Mouse (Mus musculus) megakaryocyte, embryonic 14.5 days (primary cell): ENCODE data around the gene Cnmd. TPM values are rescaled to one million over a fixed set of nuclear protein-coding genes. Genes with fewer than 3 reads are reported as not detected.
A peak's percentile ranks its signal among the peaks of the same experiment; 100 is the strongest.

Experiments
- H3K27me3 ChIP-seq: replicated peaks from 2 replicates; pipeline ENCODE3; 2012; ENCODE audit warnings: inconsistent platforms
- H3K36me3 ChIP-seq: replicated peaks from 2 replicates; pipeline ENCODE3; 2012; ENCODE audit warnings: low read length, inconsistent platforms, mixed read lengths
- H3K4me1 ChIP-seq: 2 replicates; pipeline ENCODE4 v1.6.1; 2012; ENCODE audit warnings: inconsistent platforms
- H3K4me3 ChIP-seq: replicated peaks from 2 replicates; pipeline ENCODE3; 2012; ENCODE audit warnings: moderate library complexity, mild to moderate bottlenecking, inconsistent platforms
- H3K9me3 ChIP-seq: 2 replicates; pipeline ENCODE4 v1.6.1; 2012; ENCODE audit warnings: inconsistent platforms
- FLI1 ChIP-seq: IDR thresholded peaks from 2 replicates; pipeline ENCODE4 v1.6.1; 2012; ENCODE audit warnings: low read length, inconsistent platforms, mixed read lengths
- GATA1 ChIP-seq: IDR thresholded peaks from 3 replicates; pipeline ENCODE4 v1.6.1; 2012; ENCODE audit warnings: mixed read lengths, low read length, inconsistent platforms, borderline replicate concordance
- polyA plus RNA-seq: library from polyadenylated mRNA; stranded (reverse); fragments of >175 nt; gene quantifications from 2 replicates; pipeline ENCODE4 v1.2.3, GENCODE M21; 2012; ENCODE audit warnings: low replicate concordance; ENCODE audit not compliant: insufficient read depth

Gene Cnmd
- polyA plus RNA-seq = not detected in 2 replicates

- H3K36me3 ChIP-seq = no peaks in the 10 kb centered on the region
- peaks cover 19% of the 10 kb centered on the region for H3K4me1 ChIP-seq
- peak within 1 kb of the TSS; percentile 90 for H3K4me3 ChIP-seq
- no peaks in the 10 kb centered on the region for H3K9me3 ChIP-seq
- TF ChIP-seq GATA1 = no peak
- no peak for TF ChIP-seq FLI1
- peaks cover 38% of the 10 kb centered on the region for H3K27me3 ChIP-seq
These were observed at the start of gene Cnmd for GRCm38 (mm10) chr14:79662001-79662400. Cnmd (minus strand) TSS chr14:79662170.

GRCm38 (mm10) chr14:79711301-79711700 lies 49.3 kb upstream of the Cnmd start:
- Histone ChIP-seq H3K36me3 (no peaks in the 10 kb centered on the region), H3K9me3 (no peaks in the 10 kb centered on the region), H3K4me3 (no peak overlapping the region), H3K4me1 (no peaks in the 10 kb centered on the region), H3K27me3 (no peaks in the 10 kb centered on the region)
- TF ChIP-seq GATA1 (no peak), FLI1 (no peak)

- Histone ChIP-seq H3K36me3 (no peaks in the 10 kb centered on the region), H3K27me3 (no peaks in the 10 kb centered on the region), H3K9me3 (no peaks in the 10 kb centered on the region), H3K4me1 (no peaks in the 10 kb centered on the region), H3K4me3 (no peak overlapping the region)
- no peak for TF ChIP-seq GATA1
- TF ChIP-seq FLI1 = no peak
These were observed 41.7 kb upstream of the Cnmd start for GRCm38 (mm10) chr14:79703523-79704172.

DNA sequence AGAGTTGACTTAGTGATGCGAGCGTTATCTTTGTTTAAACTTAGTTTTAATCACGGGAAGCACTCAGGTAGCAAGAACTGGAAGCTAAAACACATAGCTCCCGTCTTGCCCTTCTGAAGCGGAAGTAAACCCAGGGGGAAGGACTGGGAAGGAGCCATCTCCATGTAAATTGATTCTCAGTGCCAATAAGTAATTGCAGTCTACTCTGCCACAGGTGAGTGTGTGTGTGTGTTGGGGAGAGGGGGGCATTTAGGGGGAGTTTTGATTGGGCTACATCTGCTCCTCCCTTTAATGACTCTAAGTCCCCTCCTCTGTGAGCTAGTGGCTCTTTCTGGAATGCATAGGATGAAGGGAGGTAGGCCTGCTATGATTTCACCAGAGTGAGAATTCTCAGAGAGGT lies 39.6 kb upstream of the Cnmd start:
- Histone ChIP-seq H3K36me3 (no peaks in the 10 kb centered on the region), H3K9me3 (no peaks in the 10 kb centered on the region), H3K4me3 (no peak overlapping the region), H3K4me1 (no peaks in the 10 kb centered on the region), H3K27me3 (no peaks in the 10 kb centered on the region)
- TF ChIP-seq GATA1 (no peak), FLI1 (no peak)

DNA sequence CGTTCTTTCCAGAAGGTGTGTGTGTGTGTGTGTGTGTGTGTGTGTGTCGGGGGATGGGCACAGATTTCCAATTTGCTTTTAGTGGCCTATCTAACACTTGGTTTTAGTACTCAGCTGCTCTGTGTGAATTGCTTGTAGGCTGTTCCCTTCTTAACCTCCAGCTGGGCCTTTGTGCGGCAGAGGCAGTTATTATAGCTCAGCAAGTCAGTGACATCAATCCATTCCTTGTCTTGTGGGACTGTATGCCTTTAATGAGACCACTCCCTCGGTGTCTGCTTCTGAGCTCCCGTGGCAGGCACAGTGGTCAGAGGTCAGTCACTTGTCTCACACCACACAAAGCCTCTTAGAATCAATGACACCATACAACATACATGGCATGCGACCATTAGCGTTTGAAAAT lies 39.1 kb upstream of the Cnmd start:
- TF ChIP-seq GATA1 (no peak), FLI1 (no peak)
- Histone ChIP-seq H3K4me1 (no peaks in the 10 kb centered on the region), H3K4me3 (no peak overlapping the region), H3K9me3 (no peaks in the 10 kb centered on the region), H3K27me3 (no peaks in the 10 kb centered on the region), H3K36me3 (no peaks in the 10 kb centered on the region)

DNA sequence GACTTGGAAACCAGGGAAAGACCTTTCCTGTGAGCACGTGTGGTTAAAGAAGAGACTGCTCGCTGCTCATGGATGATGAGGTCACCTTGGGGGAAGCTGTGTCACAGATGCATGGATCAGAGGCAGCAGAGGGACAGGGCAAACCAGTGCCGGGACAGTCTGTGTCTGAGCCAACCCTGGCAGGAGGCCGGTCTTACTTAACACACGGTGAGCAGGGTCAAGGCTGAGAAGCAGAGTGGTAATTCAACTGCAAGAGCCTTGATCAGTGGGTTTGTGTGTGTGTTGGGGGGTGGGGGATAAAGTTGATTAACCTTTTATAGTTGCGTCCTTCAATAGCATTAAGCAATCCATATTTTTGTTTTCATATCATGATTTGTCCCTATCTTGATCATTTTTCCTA lies 37.4 kb upstream of the Cnmd start:
- Histone ChIP-seq H3K27me3 (no peaks in the 10 kb centered on the region), H3K4me1 (no peaks in the 10 kb centered on the region), H3K4me3 (peak overlapping the region; percentile 2), H3K9me3 (peaks cover under 1% of the 10 kb centered on the region; the same call in 1 of the 2 replicates), H3K36me3 (no peaks in the 10 kb centered on the region)
- TF ChIP-seq FLI1 = no peak
- no peak for TF ChIP-seq GATA1

GRCm38 (mm10) chr14:79690068-79690844 lies 28.3 kb upstream of the Cnmd start:
- TF ChIP-seq GATA1 (no peak), FLI1 (no peak)
- no peaks in the 10 kb centered on the region for H3K27me3 ChIP-seq
- peaks cover 2% of the 10 kb centered on the region; the same call in 1 of the 2 replicates for H3K9me3 ChIP-seq
- no peaks in the 10 kb centered on the region for H3K4me1 ChIP-seq
- H3K4me3 ChIP-seq = no peak overlapping the region
- no peaks in the 10 kb centered on the region for H3K36me3 ChIP-seq

DNA sequence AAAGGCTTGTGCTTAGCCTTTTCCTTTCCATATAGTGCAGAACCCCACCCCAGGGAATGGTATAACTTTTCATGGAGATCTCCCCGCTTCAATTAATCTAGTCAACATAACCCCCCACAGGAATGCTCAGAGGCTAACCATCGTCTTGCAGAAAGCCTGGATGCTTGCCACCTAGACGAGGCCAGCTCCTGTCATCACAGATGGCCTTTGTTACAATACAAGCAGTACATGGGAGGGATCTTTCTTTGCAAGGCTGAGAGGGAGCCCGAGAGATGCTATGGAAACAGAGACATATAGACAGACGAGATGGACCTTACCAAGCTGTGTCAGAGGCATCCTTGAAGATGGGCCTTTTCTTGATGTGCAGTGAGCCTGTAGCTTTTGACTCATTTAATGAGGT lies 18.7 kb upstream of the Cnmd start:
- no peaks in the 10 kb centered on the region for H3K4me1 ChIP-seq
- TF ChIP-seq FLI1 = no peak
- TF ChIP-seq GATA1 = no peak

DNA sequence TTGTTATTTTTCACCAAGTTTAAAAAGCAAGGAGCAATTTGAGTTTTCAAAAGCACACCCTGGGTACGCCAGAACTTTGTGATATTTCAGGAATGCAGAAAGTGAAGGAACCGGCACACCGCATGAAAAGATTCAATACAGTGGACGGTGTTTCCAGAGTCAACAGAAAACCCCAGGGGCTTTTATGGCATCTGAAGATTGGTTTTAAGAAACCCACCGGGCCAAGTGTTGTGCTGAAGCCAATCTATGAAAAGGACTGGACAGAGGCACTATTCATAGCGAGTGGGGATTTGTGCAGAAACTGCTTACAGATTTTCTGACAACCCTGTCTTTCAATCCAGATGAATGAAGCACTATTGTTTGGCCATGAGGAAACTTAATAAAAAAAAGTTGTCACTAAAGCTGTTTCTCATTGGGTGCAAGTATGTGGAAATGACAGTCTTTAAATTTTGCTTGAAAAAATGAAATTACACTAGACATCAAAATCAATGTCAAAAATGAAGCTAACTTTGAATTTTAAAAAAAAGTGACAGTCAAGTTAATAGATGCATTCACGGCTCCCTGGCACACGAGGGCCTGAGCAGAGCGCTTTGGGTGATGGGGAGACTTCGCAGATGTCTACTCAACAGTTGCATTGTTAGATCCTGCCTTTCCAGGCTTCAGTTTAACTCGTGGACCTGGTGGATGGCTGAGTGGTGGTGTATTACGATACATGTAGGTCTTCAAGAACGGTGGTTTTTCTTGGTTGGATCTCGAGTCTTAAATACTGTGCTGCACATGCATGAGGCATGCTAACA lies 16.1 kb upstream of the Cnmd start:
- no peak for TF ChIP-seq GATA1
- Histone ChIP-seq H3K36me3 (no peaks in the 10 kb centered on the region), H3K9me3 (no peaks in the 10 kb centered on the region), H3K4me3 (no peak overlapping the region), H3K4me1 (no peaks in the 10 kb centered on the region), H3K27me3 (peaks cover 8% of the 10 kb centered on the region)

More for the DNA sequence above, 18.7 kb upstream of the Cnmd start:
- no peaks in the 10 kb centered on the region for H3K36me3 ChIP-seq
- peaks cover 7% of the 10 kb centered on the region for H3K27me3 ChIP-seq
- no peaks in the 10 kb centered on the region for H3K9me3 ChIP-seq
- H3K4me3 ChIP-seq = no peak overlapping the region
